Mouse (Mus musculus): ENCODE measurements around the gene Klhl18. TPM values are rescaled to one million over a fixed set of nuclear protein-coding genes. Genes with fewer than 3 reads are reported as not detected.
"Not testable (repeated sequence)": the region's sequence is repeated elsewhere in the genome, so short reads cannot be mapped to it uniquely, and the experiment has no call there.

Klhl18 gene
- total RNA-seq, 2 experiments from 2014 or later, result 37.6 to 45.2 TPM

- no peak for DNase-seq (ENCODE audit: extremely low spot score in 1 of 2, low spot score in 2 of 2)
- intact Hi-C loops (cut with DNase I), result loop anchor here (10.0 kb wide), 1 partner anchor 265 kb away; no protein-coding TSS in a partner anchor
Measured at GRCm38 (mm10) chr9:110440049-110440448, 36.4 kb downstream of the Klhl18 start.

- DNase-seq (ENCODE audit: extremely low spot score in 1 of 2, low spot score in 2 of 2), result no peak
- intact Hi-C loops (cut with DNase I), result no loop called here
Measured at GRCm38 (mm10) chr9:110436041-110436440, 40.5 kb downstream of the Klhl18 start.

GRCm38 (mm10) chr9:110433045-110433444, 43.4 kb downstream of the Klhl18 start:
- intact Hi-C loops (cut with DNase I), result no loop called here
- DNase-seq (ENCODE audit: extremely low spot score in 1 of 2, low spot score in 2 of 2), result no peak

GRCm38 (mm10) chr9:110431241-110431640, 45.3 kb downstream of the Klhl18 start:
- intact Hi-C loops (cut with DNase I), result no loop called here
- peak in 1 of 2 experiments; percentile 36 for DNase-seq (ENCODE audit: extremely low spot score in 1 of 2, low spot score in 2 of 2)

- intact Hi-C loops (cut with DNase I), result loop anchor here (10.0 kb wide), 1 partner anchor 285 kb away; no protein-coding TSS in a partner anchor
- no peak for DNase-seq (ENCODE audit: extremely low spot score in 1 of 2, low spot score in 2 of 2)
Measured at GRCm38 (mm10) chr9:110419511-110420112, 56.9 kb downstream of the Klhl18 start, which contains the start of gene Ngp. Gene Ngp (plus strand): TSS chr9:110419747.

GRCm38 (mm10) chr9:110413785-110414184, 62.7 kb downstream of the Klhl18 start:
- peak in 1 of 2 experiments; percentile 63 for DNase-seq (ENCODE audit: extremely low spot score in 1 of 2, low spot score in 2 of 2)
- intact Hi-C loops (cut with DNase I), result loop anchor here (5.0 to 10.0 kb wide), 2 partner anchors 291 to 369 kb away; no protein-coding TSS in a partner anchor

GRCm38 (mm10) chr9:110412926-110413325, 63.6 kb downstream of the Klhl18 start:
- peak in 1 of 2 experiments; percentile 54 for DNase-seq (ENCODE audit: extremely low spot score in 1 of 2, low spot score in 2 of 2)
- intact Hi-C loops (cut with DNase I), result loop anchor here (5.0 to 10.0 kb wide), 2 partner anchors 292 to 369 kb away; no protein-coding TSS in a partner anchor

GRCm38 (mm10) chr9:110410908-110411887, 65.3 kb downstream of the Klhl18 start:
- intact Hi-C loops (cut with DNase I), result loop anchor here (5.0 to 10.0 kb wide), 2 partner anchors 294 to 371 kb away; no protein-coding TSS in a partner anchor
- peak; percentile 68 to 87 for DNase-seq (ENCODE audit: extremely low spot score in 1 of 2, low spot score in 2 of 2)

- DNase-seq (ENCODE audit: extremely low spot score in 1 of 2, low spot score in 2 of 2), result peak; percentile 91 to 98
- intact Hi-C loops (cut with DNase I), result no loop called here
Measured at GRCm38 (mm10) chr9:110408099-110408773, 68.3 kb downstream of the Klhl18 start, which contains the start of gene Ptpn23. Gene Ptpn23 (minus strand): TSS chr9:110408213.

- intact Hi-C loops (cut with DNase I), result no loop called here
- DNase-seq (ENCODE audit: extremely low spot score in 1 of 2, low spot score in 2 of 2), result no peak
Measured at GRCm38 (mm10) chr9:110407311-110408098, 69.0 kb downstream of the Klhl18 start.

GRCm38 (mm10) chr9:110403240-110403639, 73.3 kb downstream of the Klhl18 start:
- DNase-seq (ENCODE audit: extremely low spot score in 1 of 2, low spot score in 2 of 2); intact Hi-C loops (cut with DNase I): not testable (repeated sequence)

- intact Hi-C loops (cut with DNase I), result no loop called here
- no peak for DNase-seq (ENCODE audit: extremely low spot score in 1 of 2, low spot score in 2 of 2)
Measured at GRCm38 (mm10) chr9:110402731-110403130, 73.8 kb downstream of the Klhl18 start.

GRCm38 (mm10) chr9:110400650-110401049, 75.8 kb downstream of the Klhl18 start:
- no peak for DNase-seq (ENCODE audit: extremely low spot score in 1 of 2, low spot score in 2 of 2)
- intact Hi-C loops (cut with DNase I), result no loop called here

GRCm38 (mm10) chr9:110393295-110393694, 83.2 kb downstream of the Klhl18 start:
- intact Hi-C loops (cut with DNase I), result no loop called here
- no peak for DNase-seq (ENCODE audit: extremely low spot score in 1 of 2, low spot score in 2 of 2)

- DNase-seq (ENCODE audit: extremely low spot score in 1 of 2, low spot score in 2 of 2), result no peak
- intact Hi-C loops (cut with DNase I), result no loop called here
Measured at GRCm38 (mm10) chr9:110390843-110391242, 85.7 kb downstream of the Klhl18 start.

- no peak for DNase-seq (ENCODE audit: extremely low spot score in 1 of 2, low spot score in 2 of 2)
- intact Hi-C loops (cut with DNase I), result no loop called here
Measured at GRCm38 (mm10) chr9:110388011-110388410, 88.5 kb downstream of the Klhl18 start.

- DNase-seq (ENCODE audit: extremely low spot score in 1 of 2, low spot score in 2 of 2), result no peak
- intact Hi-C loops (cut with DNase I), result no loop called here
Measured at GRCm38 (mm10) chr9:110384369-110384929, 92.0 kb downstream of the Klhl18 start.

GRCm38 (mm10) chr9:110381292-110381691, 95.2 kb downstream of the Klhl18 start:
- intact Hi-C loops (cut with DNase I), result no loop called here
- DNase-seq (ENCODE audit: extremely low spot score in 1 of 2, low spot score in 2 of 2), result no peak

Measured in left cerebral cortex, postnatal 10 days (tissue).